Mouse (Mus musculus): ENCODE measurements around the gene Dedd2.

DNA sequence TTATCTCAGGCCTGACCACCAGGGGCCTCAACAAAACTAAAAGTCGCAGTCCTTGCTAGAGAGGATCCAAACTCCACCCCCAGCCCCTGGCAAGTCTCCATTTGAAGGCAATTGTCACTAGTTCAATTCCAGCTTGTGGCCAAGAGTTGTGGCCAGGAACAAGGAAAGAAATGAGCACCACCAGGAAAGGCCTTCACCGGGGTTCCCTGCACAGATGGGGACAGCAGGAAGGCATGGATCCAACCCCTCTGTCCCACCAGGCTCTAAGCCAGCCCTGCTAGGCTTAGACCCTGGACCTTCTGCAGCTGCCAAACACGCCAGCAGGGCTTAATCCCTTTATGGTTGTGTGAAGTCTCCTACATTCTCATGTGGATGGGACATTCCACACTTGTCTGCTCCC is 49.8 kb downstream of the Dedd2 start:
- TF ChIP-seq CTCF (IDR thresholded peaks at IDR 0.05), result no peak
- no peak for TF ChIP-seq POLR2A (IDR thresholded peaks at IDR 0.05; ENCODE audit: insufficient read depth, low read depth, low read length)
- no peak for TF ChIP-seq EP300 (IDR thresholded peaks at IDR 0.05; ENCODE audit: insufficient read depth, low read depth, low read length)

All from heart, adult 2 months (tissue).